Mouse (Mus musculus): Measurements from ENCODE around the gene Fahd2a. TPM values are rescaled to one million over a fixed set of nuclear protein-coding genes. Genes with fewer than 3 reads are reported as not detected.

Fahd2a gene
- polyA plus RNA-seq, 1 experiment = 5.9 TPM

DNA sequence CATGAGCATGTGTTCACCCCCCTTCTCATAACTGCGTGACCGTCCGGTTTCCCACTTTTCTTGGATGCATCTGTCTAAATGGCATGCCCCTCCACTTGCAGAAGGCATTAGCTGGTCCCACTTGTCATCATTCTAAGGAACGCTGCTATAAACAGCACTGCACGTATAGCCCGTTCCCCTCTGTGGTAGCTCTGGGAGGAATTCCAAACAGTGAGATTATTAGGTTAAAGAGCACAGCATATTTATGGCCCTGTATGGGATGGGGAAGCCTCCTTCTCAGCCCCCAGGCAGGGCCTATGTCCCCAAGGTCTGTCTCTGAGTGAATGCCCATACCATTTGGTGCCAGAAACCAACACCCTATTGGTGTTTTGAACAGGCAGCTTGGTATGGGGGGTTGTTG is 33.2 kb downstream of the Fahd2a start:
- Histone ChIP-seq H3K27me3 (ENCODE audit: control insufficient read depth, insufficient read depth, insufficient read length) (peaks cover 14% of the 10 kb centered on the region), H3ac (ENCODE audit: control insufficient read depth, insufficient read length) (no peak overlapping the region), H3K79me2 (ENCODE audit: control insufficient read depth, insufficient read depth) (no peaks in the 10 kb centered on the region), H3K4me2 (ENCODE audit: low read depth) (no peak overlapping the region), H3K4me3 (no peak overlapping the region), H3K36me3 (ENCODE audit: control insufficient read depth, insufficient read depth) (no peaks in the 10 kb centered on the region)
- TF ChIP-seq CEBPB (IDR thresholded peaks at IDR 0.05; ENCODE audit: insufficient read depth, poor library complexity, severe bottlenecking) (no peak), SRF (IDR thresholded peaks at IDR 0.05; ENCODE audit: control insufficient read depth, insufficient read length, low read depth) (no peak), TCF12 (IDR thresholded peaks at IDR 0.05; ENCODE audit: insufficient read depth, poor library complexity, severe bottlenecking) (no peak), MYOD1 (IDR thresholded peaks at IDR 0.05; ENCODE audit: control insufficient read depth in 1 of 3, insufficient read length in 2 of 3, low read depth in 2 of 3) (no peak), REST (IDR thresholded peaks at IDR 0.05; ENCODE audit: insufficient read depth, insufficient read length) (no peak), POLR2A (IDR thresholded peaks at IDR 0.05; ENCODE audit: insufficient read length, low read depth) (no peak), USF1 (IDR thresholded peaks at IDR 0.05; ENCODE audit: low read depth) (no peak), POLR2AphosphoS2 (IDR thresholded peaks at IDR 0.05; ENCODE audit: insufficient read length, low read depth) (no peak), MAX (IDR thresholded peaks at IDR 0.05; ENCODE audit: low read depth) (no peak), E2F4 (IDR thresholded peaks at IDR 0.05; ENCODE audit: insufficient read depth) (no peak), MYOG (IDR thresholded peaks at IDR 0.05; ENCODE audit: control insufficient read depth in 1 of 3, insufficient read depth in 1 of 3, insufficient read length in 2 of 3, low read depth in 2 of 3) (no peak), TCF3 (IDR thresholded peaks at IDR 0.05; ENCODE audit: insufficient read length, low read depth) (no peak)

DNA sequence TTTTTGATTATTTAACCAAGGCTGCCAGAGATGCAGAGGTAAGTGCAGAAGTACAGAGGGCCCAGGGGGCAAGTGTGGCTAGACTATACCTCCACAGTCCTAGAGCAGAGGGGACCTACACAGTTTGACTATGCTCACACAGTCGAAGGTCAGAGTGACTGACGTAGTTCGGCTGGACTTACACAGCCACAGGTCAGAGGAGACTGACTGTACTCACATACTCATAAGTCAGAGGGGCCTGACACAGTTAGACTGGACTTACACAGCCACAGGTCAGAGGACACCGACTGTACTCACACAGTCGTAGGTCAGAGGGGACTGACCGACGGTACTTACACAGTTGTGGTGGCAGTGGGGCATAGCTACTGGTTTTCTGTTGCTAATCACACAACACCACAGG is 45.6 kb downstream of the Fahd2a start:
- Histone ChIP-seq H3K27me3 (ENCODE audit: control insufficient read depth, insufficient read depth, insufficient read length) (peaks cover 23% of the 10 kb centered on the region), H3ac (ENCODE audit: control insufficient read depth, insufficient read length) (no peak overlapping the region), H3K36me3 (ENCODE audit: control insufficient read depth, insufficient read depth) (no peaks in the 10 kb centered on the region), H3K4me2 (ENCODE audit: low read depth) (no peak overlapping the region), H3K4me3 (no peak overlapping the region), H3K79me2 (ENCODE audit: control insufficient read depth, insufficient read depth) (no peaks in the 10 kb centered on the region)
- TF ChIP-seq POLR2A (IDR thresholded peaks at IDR 0.05; ENCODE audit: insufficient read length, low read depth) = no peak
- TF ChIP-seq POLR2AphosphoS2 (IDR thresholded peaks at IDR 0.05; ENCODE audit: insufficient read length, low read depth) = no peak
- no peak for TF ChIP-seq CEBPB (IDR thresholded peaks at IDR 0.05; ENCODE audit: insufficient read depth, poor library complexity, severe bottlenecking)
- TF ChIP-seq MYOD1 (IDR thresholded peaks at IDR 0.05; ENCODE audit: control insufficient read depth in 1 of 3, insufficient read length in 2 of 3, low read depth in 2 of 3) = no peak
- TF ChIP-seq USF1 (IDR thresholded peaks at IDR 0.05; ENCODE audit: low read depth) = no peak
- no peak for TF ChIP-seq MAX (IDR thresholded peaks at IDR 0.05; ENCODE audit: low read depth)
- no peak for TF ChIP-seq SRF (IDR thresholded peaks at IDR 0.05; ENCODE audit: control insufficient read depth, insufficient read length, low read depth)
- no peak for TF ChIP-seq TCF3 (IDR thresholded peaks at IDR 0.05; ENCODE audit: insufficient read length, low read depth)
- no peak for TF ChIP-seq E2F4 (IDR thresholded peaks at IDR 0.05; ENCODE audit: insufficient read depth)
- no peak for TF ChIP-seq TCF12 (IDR thresholded peaks at IDR 0.05; ENCODE audit: insufficient read depth, poor library complexity, severe bottlenecking)
- TF ChIP-seq REST (IDR thresholded peaks at IDR 0.05; ENCODE audit: insufficient read depth, insufficient read length) = no peak
- no peak for TF ChIP-seq MYOG (IDR thresholded peaks at IDR 0.05; ENCODE audit: control insufficient read depth in 1 of 3, insufficient read depth in 1 of 3, insufficient read length in 2 of 3, low read depth in 2 of 3)

DNA sequence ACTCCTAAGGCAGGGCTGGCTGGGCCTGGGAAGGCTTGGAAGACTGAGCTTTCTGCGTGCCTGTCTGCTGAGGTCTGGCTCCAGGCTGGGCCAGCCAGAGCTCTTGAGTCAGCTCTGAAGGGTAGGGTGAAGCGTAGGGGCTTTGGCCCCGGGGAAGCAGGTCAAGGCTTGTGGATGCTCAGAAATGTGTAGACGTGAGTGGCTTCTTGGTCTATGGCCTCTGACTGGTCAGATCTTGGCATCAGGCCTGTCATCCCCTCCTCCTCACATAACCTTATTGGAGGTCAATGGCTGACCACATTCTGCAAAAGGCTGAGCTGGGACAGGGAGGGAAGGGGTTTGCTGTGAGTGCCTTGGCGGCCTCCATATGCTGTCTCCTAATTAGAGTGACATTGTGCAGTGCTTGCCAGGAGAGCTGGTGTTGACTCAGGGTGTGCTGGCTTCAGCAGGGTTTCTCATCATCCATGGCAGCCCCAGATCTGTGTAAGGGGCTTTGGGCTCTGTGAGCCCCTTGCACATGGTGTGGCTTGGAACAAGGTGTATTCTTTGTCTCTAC is 49.7 kb downstream of the Fahd2a start:
- H3K79me2 ChIP-seq (ENCODE audit: control insufficient read depth, insufficient read depth) = no peaks in the 10 kb centered on the region
- TF ChIP-seq POLR2A (IDR thresholded peaks at IDR 0.05; ENCODE audit: insufficient read length, low read depth) = no peak
- no peak for TF ChIP-seq SRF (IDR thresholded peaks at IDR 0.05; ENCODE audit: control insufficient read depth, insufficient read length, low read depth)
- TF ChIP-seq REST (IDR thresholded peaks at IDR 0.05; ENCODE audit: insufficient read depth, insufficient read length) = no peak
- TF ChIP-seq USF1 (IDR thresholded peaks at IDR 0.05; ENCODE audit: low read depth) = no peak
- no peak for TF ChIP-seq MAX (IDR thresholded peaks at IDR 0.05; ENCODE audit: low read depth)
- no peak for TF ChIP-seq MYOD1 (IDR thresholded peaks at IDR 0.05; ENCODE audit: control insufficient read depth in 1 of 3, insufficient read length in 2 of 3, low read depth in 2 of 3)
- TF ChIP-seq TCF3 (IDR thresholded peaks at IDR 0.05; ENCODE audit: insufficient read length, low read depth) = no peak
- TF ChIP-seq POLR2AphosphoS2 (IDR thresholded peaks at IDR 0.05; ENCODE audit: insufficient read length, low read depth) = no peak
- peaks cover 10% of the 10 kb centered on the region for H3K27me3 ChIP-seq (ENCODE audit: control insufficient read depth, insufficient read depth, insufficient read length)
- H3K4me3 ChIP-seq = no peak overlapping the region
- no peak overlapping the region for H3K4me2 ChIP-seq (ENCODE audit: low read depth)
- no peaks in the 10 kb centered on the region for H3K36me3 ChIP-seq (ENCODE audit: control insufficient read depth, insufficient read depth)
- no peak overlapping the region for H3ac ChIP-seq (ENCODE audit: control insufficient read depth, insufficient read length)

- Histone ChIP-seq H3K36me3 (ENCODE audit: control insufficient read depth, insufficient read depth) (no peaks in the 10 kb centered on the region), H3K27me3 (ENCODE audit: control insufficient read depth, insufficient read depth, insufficient read length) (peaks cover 8% of the 10 kb centered on the region), H3K4me2 (ENCODE audit: low read depth) (no peak overlapping the region), H3ac (ENCODE audit: control insufficient read depth, insufficient read length) (no peak overlapping the region), H3K79me2 (ENCODE audit: control insufficient read depth, insufficient read depth) (no peaks in the 10 kb centered on the region), H3K4me3 (no peak overlapping the region)
- TF ChIP-seq MYOG (IDR thresholded peaks at IDR 0.05; ENCODE audit: control insufficient read depth in 1 of 3, insufficient read depth in 1 of 3, insufficient read length in 2 of 3, low read depth in 2 of 3) (no peak), E2F4 (IDR thresholded peaks at IDR 0.05; ENCODE audit: insufficient read depth) (no peak), POLR2AphosphoS2 (IDR thresholded peaks at IDR 0.05; ENCODE audit: insufficient read length, low read depth) (no peak), USF1 (IDR thresholded peaks at IDR 0.05; ENCODE audit: low read depth) (no peak), CEBPB (IDR thresholded peaks at IDR 0.05; ENCODE audit: insufficient read depth, poor library complexity, severe bottlenecking) (no peak), SRF (IDR thresholded peaks at IDR 0.05; ENCODE audit: control insufficient read depth, insufficient read length, low read depth) (no peak), MAX (IDR thresholded peaks at IDR 0.05; ENCODE audit: low read depth) (no peak), TCF3 (IDR thresholded peaks at IDR 0.05; ENCODE audit: insufficient read length, low read depth) (no peak)
Observed at GRCm38 (mm10) chr2:127391323-127391722, 53.0 kb downstream of the Fahd2a start.

- Histone ChIP-seq H3K4me2 (ENCODE audit: low read depth) (no peak overlapping the region), H3K4me3 (no peak overlapping the region), H3K36me3 (ENCODE audit: control insufficient read depth, insufficient read depth) (no peaks in the 10 kb centered on the region), H3K79me2 (ENCODE audit: control insufficient read depth, insufficient read depth) (no peaks in the 10 kb centered on the region), H3ac (ENCODE audit: control insufficient read depth, insufficient read length) (no peak overlapping the region), H3K27me3 (ENCODE audit: control insufficient read depth, insufficient read depth, insufficient read length) (peaks cover 13% of the 10 kb centered on the region)
- TF ChIP-seq MAX (IDR thresholded peaks at IDR 0.05; ENCODE audit: low read depth) (no peak), TCF3 (IDR thresholded peaks at IDR 0.05; ENCODE audit: insufficient read length, low read depth) (no peak), POLR2AphosphoS2 (IDR thresholded peaks at IDR 0.05; ENCODE audit: insufficient read length, low read depth) (no peak), MYOG (IDR thresholded peaks at IDR 0.05; ENCODE audit: control insufficient read depth in 1 of 3, insufficient read depth in 1 of 3, insufficient read length in 2 of 3, low read depth in 2 of 3) (no peak), MYOD1 (IDR thresholded peaks at IDR 0.05; ENCODE audit: control insufficient read depth in 1 of 3, insufficient read length in 2 of 3, low read depth in 2 of 3) (no peak), REST (IDR thresholded peaks at IDR 0.05; ENCODE audit: insufficient read depth, insufficient read length) (no peak), CEBPB (IDR thresholded peaks at IDR 0.05; ENCODE audit: insufficient read depth, poor library complexity, severe bottlenecking) (no peak), SRF (IDR thresholded peaks at IDR 0.05; ENCODE audit: control insufficient read depth, insufficient read length, low read depth) (no peak), POLR2A (IDR thresholded peaks at IDR 0.05; ENCODE audit: insufficient read length, low read depth) (no peak)
Observed at GRCm38 (mm10) chr2:127390846-127391245, 53.5 kb downstream of the Fahd2a start.

Data from myocyte (in vitro differentiated cells).